Mouse (Mus musculus) embryonic fibroblast, embryonic 13.5 days (primary cell): ENCODE results near the gene Cpsf4l. TPM values are rescaled to one million over a fixed set of nuclear protein-coding genes. Genes with fewer than 3 reads are reported as not detected.

Experiments used
- H3K27ac ChIP-seq: 2 replicates; pipeline ENCODE4 v1.5.1; 2012; ENCODE audit warnings: low read length, control low read depth, inconsistent platforms; ENCODE audit not compliant: insufficient read depth
- H3K4me1 ChIP-seq: 2 replicates; pipeline ENCODE4 v1.6.1; 2011; ENCODE audit warnings: low read length; ENCODE audit not compliant: control insufficient read depth, insufficient read depth
- H3K4me3 ChIP-seq: 2 replicates; pipeline ENCODE4 v1.5.1; 2011; ENCODE audit warnings: mild to moderate bottlenecking, control low read depth, low read length; ENCODE audit not compliant: insufficient read depth
- CTCF ChIP-seq: IDR thresholded peaks from 2 replicates; pipeline ENCODE4 v1.5.1; 2011; ENCODE audit warnings: mild to moderate bottlenecking, control low read depth, low read length, moderate library complexity, borderline replicate concordance; ENCODE audit not compliant: insufficient read depth
- POLR2A ChIP-seq: IDR thresholded peaks from 2 replicates; pipeline ENCODE4 v1.6.1; 2011; ENCODE audit warnings: low read depth, mild to moderate bottlenecking, control low read depth, low read length, moderate library complexity
- polyA plus RNA-seq: library from polyadenylated mRNA; stranded (reverse); fragments of >200 nt; gene quantifications from 2 replicates; pipeline ENCODE4 v1.2.4, GENCODE M21; 2011; ENCODE audit warnings: low read depth; ENCODE audit not compliant: missing spikeins, insufficient read length

The Cpsf4l gene
- polyA plus RNA-seq, 1 experiment = not detected

GRCm38 (mm10) chr11:113736848-113737552, 27.2 kb upstream of the Cpsf4l start:
- Histone ChIP-seq H3K27ac (no peak overlapping the region), H3K4me1 (peaks cover 27% of the 10 kb centered on the region), H3K4me3 (no peak overlapping the region)
- TF ChIP-seq POLR2A (no peak), CTCF (no peak)

- Histone ChIP-seq H3K27ac (no peak overlapping the region), H3K4me1 (peaks cover 30% of the 10 kb centered on the region)
These were observed 25.3 kb upstream of the Cpsf4l start for GRCm38 (mm10) chr11:113735151-113735550.

GRCm38 (mm10) chr11:113733631-113734364, 24.0 kb upstream of the Cpsf4l start:
- H3K27ac ChIP-seq = no peak overlapping the region; the same call in 1 of the 2 replicates
- H3K4me3 ChIP-seq = no peak overlapping the region
- H3K4me1 ChIP-seq = peaks cover 36% of the 10 kb centered on the region
- TF ChIP-seq CTCF (no peak), POLR2A (no peak)

More at GRCm38 (mm10) chr11:113735151-113735550, 25.3 kb upstream of the Cpsf4l start:
- no peak overlapping the region for H3K4me3 ChIP-seq
- TF ChIP-seq CTCF (no peak), POLR2A (no peak)

GRCm38 (mm10) chr11:113731945-113732612, 22.3 kb upstream of the Cpsf4l start:
- TF ChIP-seq POLR2A (no peak), CTCF (no peak)
- Histone ChIP-seq H3K27ac (no peak overlapping the region), H3K4me1 (peaks cover 36% of the 10 kb centered on the region), H3K4me3 (no peak overlapping the region)

GRCm38 (mm10) chr11:113730879-113731278, 21.1 kb upstream of the Cpsf4l start:
- Histone ChIP-seq H3K4me3 (no peak overlapping the region), H3K27ac (no peak overlapping the region), H3K4me1 (peaks cover 36% of the 10 kb centered on the region)
- no peak for TF ChIP-seq POLR2A
- TF ChIP-seq CTCF = no peak

- Histone ChIP-seq H3K4me1 (peaks cover 32% of the 10 kb centered on the region), H3K27ac (peak overlapping the region; percentile 14; the same call in 1 of the 2 replicates), H3K4me3 (no peak overlapping the region)
- TF ChIP-seq POLR2A (no peak), CTCF (no peak)
These were observed 20.1 kb upstream of the Cpsf4l start for GRCm38 (mm10) chr11:113729917-113730316.

GRCm38 (mm10) chr11:113729239-113729638, 19.4 kb upstream of the Cpsf4l start:
- no peak for TF ChIP-seq CTCF
- no peak for TF ChIP-seq POLR2A
- no peak overlapping the region for H3K4me3 ChIP-seq
- H3K4me1 ChIP-seq = peaks cover 25% of the 10 kb centered on the region
- H3K27ac ChIP-seq = peak overlapping the region; percentile 67

- H3K4me1 ChIP-seq = peaks cover 14% of the 10 kb centered on the region
These were observed 18.2 kb upstream of the Cpsf4l start for GRCm38 (mm10) chr11:113727992-113728391.

GRCm38 (mm10) chr11:113726994-113727888, 17.4 kb upstream of the Cpsf4l start:
- TF ChIP-seq POLR2A (no peak), CTCF (no peak)
- Histone ChIP-seq H3K4me1 (peaks cover 9% of the 10 kb centered on the region; the same call in 1 of the 2 replicates), H3K4me3 (no peak overlapping the region), H3K27ac (no peak overlapping the region)

More at GRCm38 (mm10) chr11:113727992-113728391, 18.2 kb upstream of the Cpsf4l start:
- TF ChIP-seq CTCF = no peak
- TF ChIP-seq POLR2A = no peak
- Histone ChIP-seq H3K4me3 (no peak overlapping the region), H3K27ac (no peak overlapping the region)
